19 mouse cellular contexts compared by ENCODE assay signal in genomic region chr9:56302921-56303465, GRCm38 (mm10).
A peak's percentile ranks its signal among the peaks of the same experiment; 100 is the strongest.
DNase-seq lines count a peak whose midpoint lies in the region; ATAC-seq and TF ChIP-seq lines count a peak whose summit lies in the region.
"Had no signal": no experiment of that assay in that cellular context is flagged by ENCODE, and none has a peak within 500 bp of the region (broad histone marks: within the 10 kb centered on the region; RNA-seq: fewer than 3 reads in every experiment).

No protein-coding gene starts in this region.

- no peaks in the 10 kb centered on the region for H3K27me3 ChIP-seq in hindbrain, embryonic 10.5 days (ENCODE audit: insufficient read depth, poor library complexity, severe bottlenecking)
- no peaks in the 10 kb centered on the region for H3K27me3 ChIP-seq in hindbrain, postnatal 0 days (ENCODE audit: insufficient read depth, low read length)
- no peaks in the 10 kb centered on the region for H3K27me3 ChIP-seq in lung, embryonic 16.5 days (ENCODE audit: control insufficient read depth, insufficient read depth, low read depth, low read length)
- no peaks in the 10 kb centered on the region for H3K27me3 ChIP-seq in limb, embryonic 10.5 days (ENCODE audit: low read depth, poor library complexity, severe bottlenecking)
- H3K27me3 ChIP-seq: forebrain, embryonic 15.5 days; neural tube, embryonic 13.5 days had no signal

- no peaks in the 10 kb centered on the region for H3K9me3 ChIP-seq in hindbrain, embryonic 10.5 days
- H3K9me3 ChIP-seq in hindbrain, postnatal 0 days (ENCODE audit: low read length) = no peaks in the 10 kb centered on the region
- no peaks in the 10 kb centered on the region for H3K9me3 ChIP-seq in lung, embryonic 16.5 days (ENCODE audit: control insufficient read depth, low read length)
- no peaks in the 10 kb centered on the region for H3K9me3 ChIP-seq in limb, embryonic 10.5 days (replicated peaks)
- H3K9me3 ChIP-seq: forebrain, embryonic 15.5 days; neural tube, embryonic 13.5 days had no signal

- H3K4me2 ChIP-seq in hindbrain, postnatal 0 days (ENCODE audit: low read depth, low read length) = no peak overlapping the region
- no peak overlapping the region for H3K4me2 ChIP-seq in lung, embryonic 16.5 days (ENCODE audit: low read depth, low read length)
- H3K4me2 ChIP-seq: forebrain, embryonic 15.5 days; liver, embryonic 11.5 days; neural tube, embryonic 13.5 days had no signal

- H3K4me3 ChIP-seq in hindbrain, embryonic 10.5 days = no peak overlapping the region
- H3K4me3 ChIP-seq in hindbrain, postnatal 0 days (ENCODE audit: low read length) = no peak overlapping the region
- H3K4me3 ChIP-seq in lung, embryonic 16.5 days (ENCODE audit: low read length) = no peak overlapping the region
- no peak overlapping the region for H3K4me3 ChIP-seq in limb, embryonic 10.5 days
- H3K4me3 ChIP-seq: forebrain, embryonic 15.5 days; layer of hippocampus, adult 2 months; neural tube, embryonic 13.5 days had no signal

- H3K36me3 ChIP-seq in hindbrain, embryonic 10.5 days = no peaks in the 10 kb centered on the region
- no peaks in the 10 kb centered on the region for H3K36me3 ChIP-seq in hindbrain, postnatal 0 days (ENCODE audit: insufficient read depth, low read length)
- no peaks in the 10 kb centered on the region for H3K36me3 ChIP-seq in lung, embryonic 16.5 days (ENCODE audit: control insufficient read depth, insufficient read depth, low read length)
- H3K36me3 ChIP-seq in limb, embryonic 10.5 days = no peaks in the 10 kb centered on the region
- H3K36me3 ChIP-seq: forebrain, embryonic 15.5 days; neural tube, embryonic 13.5 days had no signal

- no peak for TF ChIP-seq CTCF in hindbrain, postnatal 0 days (IDR thresholded peaks at IDR 0.05; ENCODE audit: low read depth)

- no peak overlapping the region for H3K9ac ChIP-seq in hindbrain, postnatal 0 days (replicated peaks; ENCODE audit: low read length)
- H3K9ac ChIP-seq in lung, embryonic 16.5 days (ENCODE audit: low read length) = no peak overlapping the region
- H3K9ac ChIP-seq: forebrain, embryonic 15.5 days; neural tube, embryonic 13.5 days had no signal

- H3K27ac ChIP-seq in hindbrain, embryonic 10.5 days = peak overlapping the region; percentile 81
- no peak overlapping the region for H3K27ac ChIP-seq in hindbrain, postnatal 0 days
- H3K27ac ChIP-seq in lung, embryonic 16.5 days (ENCODE audit: low read length) = peak overlapping the region; percentile 32; the same call in 1 of the 2 replicates
- no peak overlapping the region for H3K27ac ChIP-seq in limb, embryonic 10.5 days
- H3K27ac ChIP-seq: forebrain, embryonic 15.5 days; layer of hippocampus, adult 2 months; neural tube, embryonic 13.5 days had no signal

- peak; percentile 24 for DNase-seq in hindbrain, embryonic 10.5 days (ENCODE audit: low spot score)
- no peak for DNase-seq in hindbrain, postnatal 0 days (ENCODE audit: low spot score)
- no peak for DNase-seq in lung, postnatal 4 days
- DNase-seq in Muller cell, postnatal 12 days (ENCODE audit: inconsistent ontology term) = peak; percentile 40
- peak; percentile 30 for DNase-seq in embryo, embryonic 11 days
- DNase-seq in thymus, postnatal 0 days (ENCODE audit: low spot score) = no peak
- DNase-seq in limb, embryonic 10.5 days (ENCODE audit: low spot score) = no peak
- DNase-seq: adrenal gland, postnatal 25 days; cerebellum, adult 9-11 months; kidney, adult 8-10 months; left cerebral cortex, postnatal 4 days; lung, postnatal 10 days; right cerebral cortex, postnatal 4 days; thymus, postnatal 36 days had no signal

- 26% methylated on average over 3 of the region's 3 CpGs for WGBS in hindbrain, embryonic 10.5 days
- 15% methylated on average over 3 of the region's 3 CpGs for WGBS in hindbrain, postnatal 0 days
- 43% methylated on average over 3 of the region's 3 CpGs for WGBS in lung, embryonic 16.5 days
- 60% methylated on average over 3 of the region's 3 CpGs for WGBS in limb, embryonic 10.5 days

- H3K4me1 ChIP-seq in hindbrain, embryonic 10.5 days (replicated peaks) = peaks cover 26% of the 10 kb centered on the region
- H3K4me1 ChIP-seq in hindbrain, postnatal 0 days (ENCODE audit: insufficient read depth, low read length) = peaks cover 4% of the 10 kb centered on the region; the same call in 1 of the 2 replicates
- no peaks in the 10 kb centered on the region for H3K4me1 ChIP-seq in lung, embryonic 16.5 days (replicated peaks; ENCODE audit: control insufficient read depth, insufficient read depth, low read length)
- H3K4me1 ChIP-seq in limb, embryonic 10.5 days = peaks cover 6% of the 10 kb centered on the region; the same call in 1 of the 2 replicates
- H3K4me1 ChIP-seq: forebrain, embryonic 15.5 days had no signal

- no peak for ATAC-seq in hindbrain, postnatal 0 days
- ATAC-seq in lung, embryonic 16.5 days (ENCODE audit: low read depth) = no peak
- ATAC-seq: forebrain, embryonic 15.5 days had no signal

Comparison
In these comparisons a context has a peak if more than half of its experiments do, and no peak if none do; other contexts are left out.
1. DNase-seq: peak in hindbrain, embryonic 10.5 days (single experiment), Muller cell, postnatal 12 days (single experiment) and embryo, embryonic 11 days (single experiment); none in hindbrain, postnatal 0 days (single experiment), lung, postnatal 4 days (0 of 2), thymus, postnatal 0 days (single experiment) and limb, embryonic 10.5 days (single experiment).
2. H3K27ac ChIP-seq: peak in hindbrain, embryonic 10.5 days (single experiment) and lung, embryonic 16.5 days (single experiment); none in hindbrain, postnatal 0 days (single experiment) and limb, embryonic 10.5 days (single experiment).